Mouse (Mus musculus): ENCODE results near the gene Gm21680.
"Not testable (repeated sequence)": the region's sequence is repeated elsewhere in the genome, so short reads cannot be mapped to it uniquely, and the experiment has no call there.

Gm21680 gene

DNA sequence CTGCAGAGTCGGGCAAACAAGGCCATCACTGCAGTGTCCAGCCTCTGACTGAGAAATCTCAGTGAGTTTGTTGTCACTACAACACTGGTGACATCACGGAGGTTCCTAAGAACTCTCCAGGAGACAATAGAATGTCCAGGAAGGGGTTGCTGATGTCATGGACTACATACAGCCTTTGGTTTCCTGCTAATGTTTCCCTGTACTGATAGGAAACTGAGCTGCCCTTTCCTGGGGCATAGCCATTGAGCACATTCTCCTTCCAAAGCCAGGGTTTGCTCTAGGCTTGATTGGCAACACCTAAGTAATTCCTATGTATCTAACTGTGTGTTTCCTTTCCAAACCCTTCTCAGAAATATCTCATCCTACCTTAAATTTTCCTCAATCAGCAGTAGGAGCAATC is at the start of gene Gm21680:
Gene Gm21680, minus strand, starts transcription at position 101 of the 400 bp plus-strand sequence.
- not testable (repeated sequence) for DNase-seq (ENCODE audit: low read depth)

DNA sequence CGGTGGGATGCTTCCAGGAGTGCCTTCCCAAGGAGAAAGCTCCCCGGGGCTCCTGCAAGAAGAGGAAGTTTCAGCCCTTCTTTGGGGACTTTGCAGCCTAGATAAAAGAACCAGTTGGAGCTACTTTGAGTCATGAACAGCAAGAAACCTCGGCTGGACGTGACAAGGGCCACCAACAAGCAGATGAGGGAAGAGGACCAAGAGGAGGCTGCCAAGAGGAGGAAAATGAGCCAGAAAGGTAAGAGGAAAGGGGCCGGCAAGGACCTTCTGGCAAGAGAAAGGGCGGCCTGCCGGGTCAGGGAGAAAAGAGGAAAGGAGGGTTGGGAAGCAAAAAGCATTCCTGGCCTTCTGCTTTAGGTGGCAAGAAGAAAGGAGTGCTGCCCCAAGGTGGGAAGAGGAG is 35.2 kb upstream of the Gm21680 start:
- DNase-seq (ENCODE audit: low read depth) = not testable (repeated sequence)

DNA sequence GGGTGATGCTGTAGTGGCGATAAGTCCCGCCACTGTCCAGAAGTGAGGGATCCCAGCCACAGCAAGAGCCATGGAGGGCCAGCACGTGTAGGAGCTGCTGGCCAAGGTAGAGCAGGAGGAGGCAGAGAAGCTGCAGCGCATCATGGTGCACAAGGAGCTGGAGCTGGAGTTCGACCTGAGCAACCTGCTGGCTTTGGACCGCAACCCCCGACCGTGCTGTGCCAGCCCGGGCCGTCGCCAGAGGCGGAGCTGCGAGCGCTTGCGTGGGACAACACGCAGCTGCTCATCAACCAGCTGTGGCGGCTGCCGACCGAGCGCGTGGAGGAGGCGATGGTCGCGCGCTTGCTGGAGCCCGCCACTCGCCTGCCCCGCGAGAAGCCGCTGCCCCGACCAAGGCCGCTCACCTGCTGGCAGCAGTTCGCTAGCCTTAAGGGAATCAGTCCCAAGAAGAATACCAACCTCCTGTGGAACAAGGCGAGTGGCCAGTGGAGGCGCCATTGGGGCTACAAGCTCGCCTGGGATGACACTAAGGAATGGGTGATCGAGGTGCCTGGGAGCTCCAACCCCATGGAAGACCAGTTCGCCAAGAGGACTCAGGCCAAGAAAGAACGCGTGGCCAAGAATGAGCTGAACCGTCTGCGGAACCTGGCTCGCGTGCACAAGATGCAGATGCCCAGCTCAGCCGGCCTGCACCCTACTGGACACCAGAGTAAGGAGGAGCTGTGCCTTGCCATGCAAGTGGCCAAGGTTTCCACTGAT is 34.7 kb upstream of the Gm21680 start:
- DNase-seq (ENCODE audit: low read depth) = not testable (repeated sequence)

GRCm38 (mm10) chr5:26004698-26005097 is 32.2 kb upstream of the Gm21680 start, which contains the start of gene Gm1979:
Gene Gm1979 (minus strand): TSS chr5:26004798.
- not testable (repeated sequence) for DNase-seq (ENCODE audit: low read depth)

- DNase-seq (ENCODE audit: low read depth) = not testable (repeated sequence)
Measured at GRCm38 (mm10) chr5:25988550-25988949, 16.1 kb upstream of the Gm21680 start, which contains the start of gene Gm21698. Gene Gm21698 (minus strand): TSS chr5:25988650.

- DNase-seq (ENCODE audit: low read depth) = not testable (repeated sequence)
Measured at GRCm38 (mm10) chr5:25957050-25957449, 15.4 kb downstream of the Gm21680 start.

- DNase-seq (ENCODE audit: low read depth) = not testable (repeated sequence)
Measured at GRCm38 (mm10) chr5:25956611-25957010, 15.9 kb downstream of the Gm21680 start.

GRCm38 (mm10) chr5:25954317-25954716 is 18.1 kb downstream of the Gm21680 start, which contains the start of gene Gm21671:
Gene Gm21671 (minus strand): TSS chr5:25954417.
- not testable (repeated sequence) for DNase-seq (ENCODE audit: low read depth)

- not testable (repeated sequence) for DNase-seq (ENCODE audit: low read depth)
Measured at GRCm38 (mm10) chr5:25945391-25945790, 27.1 kb downstream of the Gm21680 start.

DNA sequence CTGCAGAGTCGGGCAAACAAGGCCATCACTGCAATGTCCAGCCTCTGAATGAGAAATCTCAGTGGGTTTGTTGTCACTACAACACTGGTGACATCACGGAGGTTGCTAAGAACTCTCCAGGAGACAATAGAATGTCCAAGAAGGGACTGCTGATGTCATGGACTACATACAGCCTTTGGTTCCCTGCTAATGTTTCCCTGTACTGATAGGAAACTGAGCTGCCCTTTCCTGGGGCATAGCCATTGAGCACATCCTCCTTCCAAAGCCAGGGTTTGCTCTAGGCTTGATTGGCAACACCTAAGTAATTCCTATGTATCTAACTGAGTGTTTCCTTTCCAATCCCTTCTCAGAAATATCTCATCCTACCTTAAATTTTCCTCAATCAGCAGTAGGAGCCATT is 30.2 kb downstream of the Gm21680 start, which contains the start of gene Gm21663:
Gene Gm21663, minus strand, starts transcription at position 101 of the 400 bp plus-strand sequence.
- DNase-seq (ENCODE audit: low read depth) = not testable (repeated sequence)
